Mouse (Mus musculus) gastrocnemius, adult 8-10 months (tissue): ENCODE measurements around the gene Tank. TPM values are rescaled to one million over a fixed set of nuclear protein-coding genes. Genes with fewer than 3 reads are reported as not detected.

Source experiments
- DNase-seq, 2 experiments: peaks; one replicate each; pipeline ENCODE4 v3.0.0; 2022; ENCODE audit warnings: low spot score in 2 of 2
- total RNA-seq, 4 experiments: library from RNA; stranded (reverse); gene quantifications; 2 replicates each; pipeline ENCODE4 v1.2.4; 2022

Tank gene
- total RNA-seq, 4 experiments from 2014 or later = 14.3 to 20.7 (median 17.4) TPM

GRCm38 (mm10) chr2:61655382-61656281 is 77.2 kb downstream of the Tank start:
- DNase-seq = no peak

- DNase-seq = no peak
Measured at GRCm38 (mm10) chr2:61656421-61657411, 78.3 kb downstream of the Tank start.

GRCm38 (mm10) chr2:61659254-61659653 is 80.9 kb downstream of the Tank start:
- DNase-seq = no peak

- no peak for DNase-seq
Measured at GRCm38 (mm10) chr2:61662833-61663232, 84.4 kb downstream of the Tank start.

DNA sequence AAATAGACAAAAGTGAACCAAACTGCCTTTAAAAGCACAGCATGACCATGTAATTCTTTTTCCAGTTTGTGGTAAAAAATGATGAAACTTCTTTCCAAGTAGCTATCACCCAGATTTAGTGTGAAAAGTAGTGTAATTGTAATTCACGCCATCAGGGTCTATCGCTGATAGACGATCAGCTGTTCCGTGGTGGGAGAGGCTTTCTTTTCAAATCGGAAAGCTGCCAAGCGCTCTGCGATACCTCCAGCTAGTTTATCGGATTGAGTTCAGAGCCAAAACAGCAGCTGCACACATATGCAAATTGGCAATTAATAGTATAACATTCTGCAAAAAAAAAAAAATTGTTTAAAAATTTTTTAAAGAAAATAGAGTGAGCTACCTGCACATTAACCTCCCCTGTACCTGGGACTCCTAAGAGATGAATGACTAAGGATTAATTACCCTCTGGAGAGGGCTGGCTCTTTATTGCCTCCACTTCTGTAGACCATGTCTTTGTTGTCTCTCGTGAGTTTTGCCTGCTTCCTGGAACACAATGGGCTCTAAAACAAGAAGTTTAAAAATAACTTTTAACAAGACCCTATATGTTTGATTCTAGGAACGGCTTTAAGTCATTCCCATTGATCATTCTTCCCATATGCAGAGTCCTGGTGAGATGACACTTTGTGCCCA is 85.3 kb downstream of the Tank start:
- no peak for DNase-seq

DNA sequence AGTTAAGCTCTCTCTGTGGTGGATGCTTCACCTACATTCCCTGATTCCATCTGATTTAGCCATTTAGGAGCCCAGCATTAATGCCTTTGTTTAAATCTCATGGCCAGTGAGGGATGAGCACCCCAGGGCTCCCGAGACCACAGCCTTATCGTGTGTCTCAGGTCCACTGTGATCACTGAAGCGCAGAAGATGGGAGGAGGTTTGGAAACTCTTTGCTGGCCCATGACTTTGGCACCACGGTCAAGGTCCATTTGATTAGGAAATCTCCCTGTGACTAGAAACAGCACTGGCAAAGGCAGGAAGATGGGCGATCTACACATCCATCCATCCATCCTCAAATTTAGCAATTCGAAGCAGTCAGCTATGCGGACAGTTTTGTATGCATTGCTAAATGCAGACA is 89.0 kb downstream of the Tank start:
- DNase-seq = no peak

DNA sequence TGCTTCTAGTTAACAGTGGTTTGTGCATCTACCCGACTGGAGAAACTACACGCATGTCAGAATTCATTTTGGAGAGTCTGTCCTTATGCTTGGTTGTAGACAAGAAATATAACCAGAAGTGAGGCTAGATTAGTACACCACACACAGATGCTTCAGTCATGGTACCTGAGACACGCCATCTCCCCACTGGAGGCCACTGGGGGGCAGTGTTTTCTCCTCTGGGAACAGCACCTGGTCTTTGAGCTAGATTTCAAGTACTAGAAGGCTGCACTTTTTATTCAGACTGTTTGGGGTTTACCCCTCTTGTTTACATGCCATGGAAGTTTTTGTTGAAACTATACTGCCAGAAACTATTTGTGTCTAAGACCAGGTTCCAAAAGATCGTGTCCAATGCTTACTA is 89.9 kb downstream of the Tank start:
- peak in 1 of 2 experiments; percentile 11 for DNase-seq

DNA sequence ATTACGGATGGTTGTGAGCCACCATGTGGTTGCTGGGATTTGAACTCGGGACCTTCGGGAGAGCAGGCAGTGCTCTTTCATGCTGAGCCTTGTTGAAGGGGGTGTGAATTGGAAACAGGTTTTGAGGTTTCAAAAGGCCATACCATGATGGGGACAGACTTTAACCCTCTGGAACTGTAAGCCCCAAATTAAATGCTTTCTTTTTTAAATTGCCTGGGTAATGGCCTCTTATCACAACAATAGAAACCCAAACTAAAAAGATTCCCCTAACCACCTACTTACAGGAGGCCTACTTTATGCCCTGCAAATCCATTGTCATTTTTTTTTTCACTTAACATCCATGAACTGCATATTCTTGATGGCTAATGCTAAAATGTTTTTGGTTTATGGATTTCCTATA is 96.2 kb downstream of the Tank start:
- no peak for DNase-seq

DNA sequence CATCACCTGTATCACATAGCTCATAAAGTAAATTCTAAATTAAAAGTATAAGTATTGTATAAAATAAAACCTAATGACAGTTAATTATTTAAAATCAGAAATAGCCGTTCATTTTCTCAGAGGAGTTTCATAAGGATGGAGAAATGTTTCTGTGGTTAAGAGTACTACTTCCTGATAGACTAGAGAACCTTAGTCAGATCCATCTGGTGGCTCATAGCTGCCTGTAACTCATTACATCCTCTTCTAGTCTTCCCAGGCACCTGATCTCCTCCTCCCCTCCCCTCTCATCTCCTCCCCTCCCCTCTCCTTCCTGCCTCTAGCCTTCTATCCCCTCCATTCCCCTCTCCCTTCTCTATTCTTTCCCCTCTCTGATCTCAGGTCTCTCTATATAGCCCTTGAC is 103.2 kb downstream of the Tank start:
- no peak for DNase-seq

- no peak for DNase-seq
Measured at GRCm38 (mm10) chr2:61686533-61686932, 108.1 kb downstream of the Tank start.

DNA sequence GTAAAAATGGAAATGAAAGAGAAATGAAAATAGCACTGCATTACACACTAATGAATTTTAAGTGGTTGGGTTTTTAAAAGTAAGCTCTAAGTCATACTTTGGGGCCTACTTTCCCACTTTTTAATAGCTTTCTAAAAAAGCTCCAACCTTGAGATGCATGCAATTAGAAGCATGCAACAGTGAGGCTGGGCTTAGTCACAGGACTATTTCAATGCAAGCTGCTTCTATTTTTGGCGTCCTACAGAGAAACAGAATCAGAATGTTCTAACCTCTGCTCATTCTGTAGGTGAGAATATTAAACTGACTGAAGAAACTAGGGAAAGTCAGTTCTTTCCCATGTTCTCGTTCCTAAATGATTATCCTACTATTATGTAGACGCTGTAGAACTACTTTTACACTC is 110.7 kb downstream of the Tank start:
- DNase-seq = no peak

Other genes starting within 250 kb of the Tank start
- 10 to 100 TPM; 60.7 to 69.0 (median 62.4) TPM for gene Psmd14, start 133.1 kb downstream of the Tank start, total RNA-seq
- not detected for gene Tbr1, start 224.3 kb downstream of the Tank start, total RNA-seq